Mouse (Mus musculus) C2C12 (cell line): ENCODE data around the gene Cox8a. TPM values are rescaled to one million over a fixed set of nuclear protein-coding genes. Genes with fewer than 3 reads are reported as not detected.
A peak's percentile ranks its signal among the peaks of the same experiment; 100 is the strongest.

Source experiments
- H3K27me3 ChIP-seq: one replicate; pipeline ENCODE4 v1.6.1; 2011; ENCODE audit not compliant: control insufficient read depth, insufficient read depth, insufficient read length
- H3K36me3 ChIP-seq: one replicate; pipeline ENCODE4 v1.6.1; 2011; ENCODE audit not compliant: control insufficient read depth, insufficient read depth
- H3K4me3 ChIP-seq: one replicate; pipeline ENCODE4 v1.5.1; 2011; ENCODE audit warnings: mild to moderate bottlenecking, control low read depth; ENCODE audit not compliant: poor library complexity, insufficient read depth, severe bottlenecking
- H3K79me2 ChIP-seq: one replicate; pipeline ENCODE4 v1.6.1; 2011; ENCODE audit not compliant: control insufficient read depth, insufficient read depth
- H3K79me3 ChIP-seq: one replicate; pipeline ENCODE4 v1.6.1; 2011; ENCODE audit warnings: low read depth, control low read depth
- H3ac ChIP-seq: one replicate; pipeline ENCODE3; 2011; ENCODE audit warnings: low read depth; ENCODE audit not compliant: control insufficient read depth, insufficient read length
- CEBPB ChIP-seq: IDR thresholded peaks from one replicate; pipeline ENCODE4 v1.6.1; 2011; ENCODE audit warnings: low read depth, mild to moderate bottlenecking, control low read depth, moderate library complexity
- CTCF ChIP-seq: IDR thresholded peaks from one replicate; pipeline ENCODE4 v1.5.1; 2011; ENCODE audit not compliant: control insufficient read depth, insufficient read depth, insufficient read length
- FOSL1 ChIP-seq: IDR thresholded peaks from one replicate; pipeline ENCODE4 v1.8.0; 2011; ENCODE audit warnings: mild to moderate bottlenecking, low read length; ENCODE audit not compliant: poor library complexity, insufficient read depth, severe bottlenecking
- MAX ChIP-seq: IDR thresholded peaks from one replicate; pipeline ENCODE4 v1.6.1; 2011; ENCODE audit warnings: mild to moderate bottlenecking, control low read depth
- MYOD1 ChIP-seq: IDR thresholded peaks from one replicate; pipeline ENCODE4 v1.6.1; 2011; ENCODE audit warnings: low read depth; ENCODE audit not compliant: control insufficient read depth, insufficient read length
- MYOG ChIP-seq: IDR thresholded peaks from one replicate; pipeline ENCODE4 v1.6.1; 2011; ENCODE audit not compliant: control insufficient read depth, insufficient read length; ENCODE audit errors: extremely low read depth
- USF1 ChIP-seq: IDR thresholded peaks from one replicate; pipeline ENCODE4 v1.6.1; 2011; ENCODE audit warnings: low read depth, mild to moderate bottlenecking, control low read depth, moderate library complexity
- polyA plus RNA-seq: library from polyadenylated mRNA; unstranded; fragments of >200 nt; fragmentation: generic; extraction: Trizol; gene quantifications from one replicate; pipeline ENCODE4 v1.2.1, GENCODE M21; 2012; ENCODE audit warnings: missing spikeins

The Cox8a gene
- polyA plus RNA-seq, 1 experiment = 960 TPM

GRCm38 (mm10) chr19:7240782-7241690 is 23.6 kb upstream of the Cox8a start, which contains the start of gene Naa40:
Gene Naa40 (minus strand): TSS chr19:7241183.
- peak within 1 kb of the TSS; percentile 80 for H3K4me3 ChIP-seq
- no peaks in the 10 kb centered on the region for H3K27me3 ChIP-seq
- H3K79me3 ChIP-seq = peaks cover 36% of the 10 kb centered on the region
- peak within 1 kb of the TSS; percentile 73 for H3ac ChIP-seq
- peaks cover 49% of the 10 kb centered on the region for H3K79me2 ChIP-seq
- peaks cover 21% of the 10 kb centered on the region for H3K36me3 ChIP-seq
- TF ChIP-seq USF1 = peak; percentile 93
- TF ChIP-seq CEBPB = no peak
- TF ChIP-seq FOSL1 = no peak
- no peak for TF ChIP-seq CTCF
- peak; percentile 67 for TF ChIP-seq MAX
- TF ChIP-seq MYOG = no peak
- no peak for TF ChIP-seq MYOD1

DNA sequence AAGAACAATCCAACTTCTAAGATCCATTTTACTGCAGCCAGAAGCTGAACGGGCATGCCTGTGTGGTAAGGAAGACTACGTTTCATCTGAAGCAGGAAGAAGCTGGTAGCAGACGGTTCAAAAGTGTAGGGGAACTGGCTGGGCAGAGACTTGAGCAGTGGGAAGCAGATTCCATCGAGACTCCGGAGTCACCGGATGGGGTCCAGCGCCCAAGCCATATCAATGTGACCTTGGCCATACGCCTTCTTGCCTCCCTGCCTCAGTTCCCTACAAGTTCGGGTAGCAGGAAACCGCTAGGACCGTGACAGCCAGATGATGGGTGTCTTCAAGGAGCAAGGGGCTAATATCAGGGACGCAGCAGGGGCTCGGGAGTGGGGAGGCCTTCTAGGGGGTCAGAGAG is 22.9 kb upstream of the Cox8a start:
- TF ChIP-seq FOSL1 = no peak
- no peak for TF ChIP-seq MAX
- no peak for TF ChIP-seq CEBPB
- TF ChIP-seq MYOG = no peak
- peak overlapping the region; percentile 80 for H3K4me3 ChIP-seq
- H3ac ChIP-seq = peak overlapping the region; percentile 73
- H3K79me2 ChIP-seq = peaks cover 57% of the 10 kb centered on the region
- H3K79me3 ChIP-seq = peaks cover 39% of the 10 kb centered on the region
- peaks cover 23% of the 10 kb centered on the region for H3K36me3 ChIP-seq
- no peaks in the 10 kb centered on the region for H3K27me3 ChIP-seq

- Histone ChIP-seq H3K27me3 (no peaks in the 10 kb centered on the region), H3K79me3 (peaks cover 39% of the 10 kb centered on the region), H3ac (no peak overlapping the region), H3K4me3 (peak overlapping the region; percentile 80), H3K79me2 (peaks cover 64% of the 10 kb centered on the region), H3K36me3 (peaks cover 23% of the 10 kb centered on the region)
- TF ChIP-seq MYOD1 (no peak), CTCF (no peak), FOSL1 (no peak), CEBPB (no peak), USF1 (no peak), MYOG (no peak), MAX (no peak)
These were observed 22.2 kb upstream of the Cox8a start for GRCm38 (mm10) chr19:7239574-7239973.

DNA sequence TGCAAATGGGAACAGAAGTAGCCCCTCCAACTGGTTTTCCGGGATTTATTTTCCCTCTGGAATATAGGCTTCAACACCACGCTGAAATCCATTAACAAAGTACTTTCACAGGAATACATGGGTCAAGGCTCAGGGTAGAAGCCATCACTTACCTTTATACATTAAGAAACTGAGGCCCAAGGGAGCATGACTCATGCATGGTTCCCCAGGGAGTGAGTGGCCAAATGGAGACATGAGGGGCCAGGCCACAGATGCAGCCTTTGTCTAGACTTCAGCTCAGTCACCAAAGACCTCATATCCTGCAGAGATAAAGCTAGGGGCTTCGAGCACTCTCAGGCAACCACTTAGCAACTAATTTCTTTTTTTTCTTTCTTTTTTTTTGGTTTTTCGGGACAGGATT is 19.3 kb upstream of the Cox8a start:
- H3K27me3 ChIP-seq = no peaks in the 10 kb centered on the region
- peaks cover 73% of the 10 kb centered on the region for H3K79me2 ChIP-seq
- TF ChIP-seq MYOD1 (no peak), MAX (no peak), MYOG (no peak), CEBPB (no peak), FOSL1 (no peak), USF1 (no peak), CTCF (no peak)
- H3ac ChIP-seq = no peak overlapping the region
- H3K4me3 ChIP-seq = no peak overlapping the region
- peaks cover 49% of the 10 kb centered on the region for H3K36me3 ChIP-seq
- peaks cover 39% of the 10 kb centered on the region for H3K79me3 ChIP-seq

GRCm38 (mm10) chr19:7236011-7236410 is 18.6 kb upstream of the Cox8a start:
- TF ChIP-seq FOSL1 (no peak), CEBPB (no peak), MAX (no peak), MYOG (no peak), CTCF (no peak), MYOD1 (no peak)
- H3K79me3 ChIP-seq = peaks cover 39% of the 10 kb centered on the region
- peaks cover 57% of the 10 kb centered on the region for H3K36me3 ChIP-seq
- H3ac ChIP-seq = no peak overlapping the region
- H3K4me3 ChIP-seq = no peak overlapping the region
- no peaks in the 10 kb centered on the region for H3K27me3 ChIP-seq
- peaks cover 73% of the 10 kb centered on the region for H3K79me2 ChIP-seq

DNA sequence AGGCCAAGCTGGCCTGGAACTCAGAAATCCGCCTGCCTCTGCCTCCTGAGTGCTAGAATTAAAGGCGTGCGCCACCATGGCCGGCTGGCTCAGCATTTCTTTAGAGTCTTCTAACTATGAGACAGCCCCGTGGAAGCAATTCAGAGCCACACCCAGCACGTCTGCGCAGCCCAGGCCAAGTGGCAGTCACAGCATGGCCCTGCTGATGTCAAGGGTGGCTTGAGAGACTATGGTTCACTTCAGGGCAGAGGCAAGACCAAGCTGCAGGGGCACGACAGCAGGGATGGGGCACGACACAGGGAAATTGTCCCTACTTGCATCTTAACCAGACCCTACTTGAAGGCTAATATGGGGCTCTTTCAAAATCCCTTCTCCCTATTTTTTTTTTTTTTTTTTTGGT is 18.0 kb upstream of the Cox8a start:
- H3K79me3 ChIP-seq = peaks cover 37% of the 10 kb centered on the region
- H3K27me3 ChIP-seq = no peaks in the 10 kb centered on the region
- no peak overlapping the region for H3K4me3 ChIP-seq
- no peak overlapping the region for H3ac ChIP-seq
- H3K79me2 ChIP-seq = peaks cover 68% of the 10 kb centered on the region
- H3K36me3 ChIP-seq = peaks cover 62% of the 10 kb centered on the region
- TF ChIP-seq CTCF (no peak), USF1 (no peak), CEBPB (no peak)
